Mouse (Mus musculus) G1E (cell line): ENCODE data around the gene Ppp1r3d.

Experiments used
- CTCF ChIP-seq: IDR thresholded peaks from 2 replicates; pipeline ENCODE4 v1.5.1; 2012; ENCODE audit warnings: low read depth, low read length, inconsistent platforms, mixed read lengths
- GATA1 ChIP-seq: IDR thresholded peaks from 2 replicates; pipeline ENCODE4 v1.6.1; 2012; ENCODE audit warnings: borderline replicate concordance, low read length, inconsistent platforms, mixed read lengths
- POLR2AphosphoS5 ChIP-seq: IDR thresholded peaks from 2 replicates; pipeline ENCODE4 v1.6.1; 2012; ENCODE audit warnings: low read depth, low read length, inconsistent platforms; ENCODE audit not compliant: insufficient replicate concordance

DNA sequence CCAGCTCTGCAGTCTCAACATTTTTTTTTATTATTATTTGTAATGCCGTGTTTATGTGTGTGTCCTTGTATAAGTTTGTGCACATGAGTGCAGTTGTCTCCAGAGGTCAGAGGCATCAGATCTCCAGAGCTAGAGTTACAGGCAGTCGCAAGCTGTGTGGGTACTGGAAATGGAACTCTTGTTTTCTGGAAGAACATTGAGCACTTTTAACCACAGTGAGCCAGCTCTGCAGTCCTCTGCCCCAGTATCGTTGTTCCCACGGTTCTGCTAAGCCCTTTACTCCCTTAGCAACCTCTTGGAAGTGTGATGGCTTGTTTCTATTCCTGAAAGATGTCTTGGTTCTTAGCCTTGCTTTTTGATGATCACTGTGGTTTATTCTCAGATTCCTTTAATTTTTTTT is 35.1 kb upstream of the Ppp1r3d start:
- TF ChIP-seq CTCF (no peak), GATA1 (no peak), POLR2AphosphoS5 (no peak)
